Mouse (Mus musculus): ENCODE measurements at regions not wholly inside any gene's neighbourhood (a gene's known extent, or its start where the extent isn't known, plus 50 kb on each side); places are given as distances from the start of the nearest gene placed in this dataset.

DNA sequence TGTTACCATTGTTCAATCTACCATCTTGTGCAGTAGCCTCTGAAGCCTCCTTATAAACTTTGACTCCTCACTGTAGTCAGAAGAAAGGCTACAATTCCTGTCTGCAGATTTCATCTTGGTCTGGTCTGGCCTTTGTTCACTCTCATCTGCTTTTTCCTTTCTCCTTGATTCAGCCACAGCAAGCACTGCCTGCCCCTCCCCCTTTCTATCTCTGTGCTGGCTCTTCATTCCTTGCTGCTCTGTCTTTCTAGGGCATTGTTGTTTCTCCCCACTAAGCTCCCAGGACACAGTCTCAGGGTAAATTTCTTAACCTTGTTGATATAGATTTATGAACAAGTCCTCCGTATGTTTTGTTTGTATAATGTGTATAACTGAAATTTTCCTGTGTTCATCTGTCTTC is 62.3 kb upstream of the Gprin3 start:
- no peaks in the 10 kb centered on the region for H3K36me3 ChIP-seq (ENCODE audit: control insufficient read depth, insufficient read depth, low read length)
- no peak overlapping the region for H3K9ac ChIP-seq (ENCODE audit: low read depth, low read length)
- H3K27ac ChIP-seq (ENCODE audit: low read depth, low read length): no peak overlapping the region
- no peak overlapping the region for H3K4me2 ChIP-seq (ENCODE audit: low read length)
- H3K4me1 ChIP-seq (ENCODE audit: control insufficient read depth, insufficient read depth, low read depth, low read length): no peaks in the 10 kb centered on the region
- 64% methylated on average over 1 of the region's 1 CpGs for WGBS
- ATAC-seq: no peak
- H3K4me3 ChIP-seq (ENCODE audit: low read length): no peak overlapping the region
- no peaks in the 10 kb centered on the region for H3K27me3 ChIP-seq (replicated peaks; ENCODE audit: control insufficient read depth, insufficient read depth, low read length)
- no peaks in the 10 kb centered on the region for H3K9me3 ChIP-seq (ENCODE audit: control insufficient read depth, low read length)

DNA sequence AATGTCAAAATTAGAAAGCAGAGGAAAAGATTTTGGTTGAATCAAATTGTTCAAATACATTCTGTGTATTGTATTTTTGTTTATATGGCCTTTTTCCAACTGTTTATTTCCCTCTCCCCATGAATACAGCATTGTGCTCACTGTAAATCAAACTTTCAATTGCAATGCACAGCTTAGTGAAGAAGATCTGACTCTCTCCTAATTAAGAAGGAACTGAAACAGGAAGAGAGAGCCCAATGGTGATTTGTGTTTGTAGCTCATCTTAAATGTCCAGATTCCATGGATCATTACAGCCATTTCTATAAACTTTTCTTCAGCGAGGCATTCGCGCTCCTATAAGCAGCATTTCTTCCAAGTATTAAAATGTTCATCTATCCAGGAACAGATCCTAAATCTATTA is 57.9 kb upstream of the Gprin3 start:
- Histone ChIP-seq H3K9me3 (ENCODE audit: control insufficient read depth, low read length) (no peaks in the 10 kb centered on the region), H3K27ac (ENCODE audit: low read depth, low read length) (no peak overlapping the region), H3K36me3 (ENCODE audit: control insufficient read depth, insufficient read depth, low read length) (no peaks in the 10 kb centered on the region), H3K4me2 (ENCODE audit: low read length) (no peak overlapping the region), H3K27me3 (replicated peaks; ENCODE audit: control insufficient read depth, insufficient read depth, low read length) (no peaks in the 10 kb centered on the region), H3K4me3 (ENCODE audit: low read length) (no peak overlapping the region), H3K9ac (ENCODE audit: low read depth, low read length) (no peak overlapping the region), H3K4me1 (ENCODE audit: control insufficient read depth, insufficient read depth, low read depth, low read length) (no peaks in the 10 kb centered on the region)
- WGBS: 94% methylated on average over 3 of the region's 3 CpGs
- no peak for ATAC-seq

DNA sequence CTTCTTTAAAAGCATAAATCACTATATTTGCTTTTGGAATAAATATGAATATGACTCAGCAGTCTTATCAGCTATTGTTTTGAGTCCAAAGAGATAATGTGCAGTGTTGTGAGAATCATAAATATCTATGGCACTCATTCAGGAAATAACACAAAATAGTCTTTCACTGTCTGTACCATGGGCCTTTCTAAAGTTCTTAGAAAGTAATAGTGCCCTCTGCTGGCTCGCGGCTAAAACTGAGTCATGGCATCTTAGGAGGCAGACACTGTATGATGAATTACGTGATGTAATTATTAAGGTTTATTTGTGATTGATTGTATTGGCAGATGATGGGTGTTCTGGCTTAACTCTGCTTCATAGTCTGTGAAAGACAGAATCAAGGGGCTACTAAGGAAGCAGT is 57.5 kb upstream of the Gprin3 start:
- WGBS: 15% methylated on average over 3 of the region's 3 CpGs
- Histone ChIP-seq H3K36me3 (ENCODE audit: control insufficient read depth, insufficient read depth, low read length) (no peaks in the 10 kb centered on the region), H3K9ac (ENCODE audit: low read depth, low read length) (no peak overlapping the region), H3K9me3 (ENCODE audit: control insufficient read depth, low read length) (no peaks in the 10 kb centered on the region), H3K27me3 (replicated peaks; ENCODE audit: control insufficient read depth, insufficient read depth, low read length) (no peaks in the 10 kb centered on the region), H3K4me1 (ENCODE audit: control insufficient read depth, insufficient read depth, low read depth, low read length) (no peaks in the 10 kb centered on the region), H3K4me2 (ENCODE audit: low read length) (no peak overlapping the region), H3K4me3 (ENCODE audit: low read length) (no peak overlapping the region), H3K27ac (ENCODE audit: low read depth, low read length) (no peak overlapping the region)
- peak; percentile 76; the same call in 1 of the 2 replicates for ATAC-seq

Measured in hindbrain, embryonic 16.5 days (tissue).